ENCODE assay signal across 8 mouse cellular contexts in the genomic region with DNA sequence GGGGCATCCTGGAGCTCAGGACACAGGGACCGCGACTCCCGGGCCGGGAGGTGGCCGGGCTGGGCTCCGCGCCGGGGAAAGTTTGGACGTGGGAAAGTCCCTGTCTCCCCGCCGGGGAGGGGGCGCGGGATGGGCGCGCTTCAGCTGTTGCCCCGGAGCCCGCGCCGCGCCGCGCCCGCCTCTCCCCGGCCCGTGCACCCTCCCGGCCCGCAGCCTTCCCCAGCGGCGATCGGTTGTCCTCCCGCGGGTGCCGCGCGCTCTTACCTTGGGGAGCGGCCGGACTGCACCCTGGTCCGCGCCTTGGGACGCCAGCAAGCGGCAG. TPM values are rescaled to one million over a fixed set of nuclear protein-coding genes. Genes with fewer than 3 reads are reported as not detected.
DNase-seq lines count a peak whose midpoint lies in the region; ATAC-seq and TF ChIP-seq lines count a peak whose summit lies in the region.

No protein-coding gene starts in this region.

- TF ChIP-seq CTCF in small intestine, adult 2 months (IDR thresholded peaks at IDR 0.05; ENCODE audit: extremely low read depth, insufficient read length, insufficient replicate concordance, low read depth, low read length): no peak

- peak overlapping the region; percentile 96 for H3K4me2 ChIP-seq in neural tube, embryonic 11.5 days (ENCODE audit: low read depth)
- peak overlapping the region; percentile 95 for H3K4me2 ChIP-seq in limb, embryonic 11.5 days (ENCODE audit: low read depth, severe bottlenecking)

- peaks cover 14% of the 10 kb centered on the region for H3K4me1 ChIP-seq in neural tube, embryonic 11.5 days (ENCODE audit: control insufficient read depth, insufficient read depth, low read length)
- H3K4me1 ChIP-seq in limb, embryonic 11.5 days (ENCODE audit: control insufficient read depth, insufficient read depth, low read length): peaks cover 11% of the 10 kb centered on the region
- H3K4me1 ChIP-seq in small intestine, adult 2 months (ENCODE audit: control insufficient read depth, insufficient read depth, insufficient read length, low read length): peaks cover 2% of the 10 kb centered on the region

- peak overlapping the region; percentile 57 for H3K4me3 ChIP-seq in neural tube, embryonic 11.5 days (ENCODE audit: low read depth, low read length)
- peak overlapping the region; percentile 50 for H3K4me3 ChIP-seq in limb, embryonic 11.5 days (ENCODE audit: low read depth, low read length)
- H3K4me3 ChIP-seq in small intestine, adult 2 months (ENCODE audit: low read depth, low read length): peak overlapping the region; percentile 46

- no peaks in the 10 kb centered on the region for H3K9me3 ChIP-seq in neural tube, embryonic 11.5 days (ENCODE audit: control insufficient read depth, low read length)
- H3K9me3 ChIP-seq in limb, embryonic 11.5 days (ENCODE audit: control insufficient read depth, low read length): no peaks in the 10 kb centered on the region

- ATAC-seq in cerebellum, adult (ENCODE audit: insufficient number of reproducible peaks, low FRiP score, low TSS enrichment): peak; percentile 32; the same call in 1 of the 2 replicates
- ATAC-seq in neural tube, embryonic 11.5 days (ENCODE audit: insufficient read depth, low FRiP score, low TSS enrichment): no peak; the same call in 1 of the 2 replicates
- no peak for ATAC-seq in limb, embryonic 11.5 days (ENCODE audit: insufficient number of reproducible peaks, low FRiP score, low TSS enrichment, low read depth)
- ATAC-seq in CD4-positive, CD25-positive, alpha-beta regulatory T cell, adult 4 months: no peak

- H3K9ac ChIP-seq in neural tube, embryonic 11.5 days (ENCODE audit: low read length): peak overlapping the region; percentile 67
- peak overlapping the region; percentile 48 for H3K9ac ChIP-seq in limb, embryonic 11.5 days (ENCODE audit: low read length)

- DNase-seq in cerebellum, adult 11-12 months: no peak
- DNase-seq in neural tube, embryonic 11.5 days (ENCODE audit: low spot score): no peak
- no peak for DNase-seq in neural tube, embryonic 10.5 days (ENCODE audit: extremely low spot score, low spot score)
- no peak for DNase-seq in limb, embryonic 11.5 days (ENCODE audit: low spot score)
- no peak for DNase-seq in left cerebral cortex, adult 8-10 months (ENCODE audit: low spot score in 2 of 2)

- peaks cover 88% of the 10 kb centered on the region for H3K27me3 ChIP-seq in neural tube, embryonic 11.5 days (ENCODE audit: control insufficient read depth, insufficient read depth, low read length)
- peaks cover 95% of the 10 kb centered on the region for H3K27me3 ChIP-seq in limb, embryonic 11.5 days (ENCODE audit: control insufficient read depth, insufficient read depth, low read length)
- H3K27me3 ChIP-seq in small intestine, adult 2 months (ENCODE audit: control insufficient read depth, insufficient read depth, low read length): peaks cover 58% of the 10 kb centered on the region

- 0% methylated on average over 34 of the region's 41 CpGs for WGBS in neural tube, embryonic 11.5 days
- 1% methylated on average over 40 of the region's 41 CpGs for WGBS in limb, embryonic 11.5 days
- WGBS in small intestine, adult 2 months: 1% methylated on average over 41 of the region's 41 CpGs

- no peaks in the 10 kb centered on the region for H3K36me3 ChIP-seq in neural tube, embryonic 11.5 days (ENCODE audit: control insufficient read depth, insufficient read depth, low read length)
- H3K36me3 ChIP-seq in limb, embryonic 11.5 days (ENCODE audit: control insufficient read depth, insufficient read depth, low read length): no peaks in the 10 kb centered on the region
- no peaks in the 10 kb centered on the region for H3K36me3 ChIP-seq in small intestine, adult 2 months (ENCODE audit: control insufficient read depth, insufficient read depth, low read length)

- 0 out of 2 replicates have a peak overlapping the region, but pooled peaks have one; percentile 60 for H3K27ac ChIP-seq in neural tube, embryonic 11.5 days (ENCODE audit: low read depth, low read length)
- H3K27ac ChIP-seq in limb, embryonic 11.5 days (replicated peaks; ENCODE audit: low read depth, low read length): no peak overlapping the region
- no peak overlapping the region for H3K27ac ChIP-seq in small intestine, adult 2 months (ENCODE audit: insufficient read depth, low read depth, low read length)

- TF ChIP-seq POLR2A in small intestine, adult 2 months (IDR thresholded peaks at IDR 0.05; ENCODE audit: low read depth, low read length): no peak

RNA-seq across cellular contexts. Expression of a gene that starts 0.4 kb away (rescaled TPM):
- 3.1 and 3.4 TPM in 2 replicates for polyA plus RNA-seq in neural tube, embryonic 11.5 days (2014; fragmentation: Nextera tagmentation; extraction: Ambion mirVana)
- polyA plus RNA-seq in limb, embryonic 11.5 days (2014; fragmentation: Nextera tagmentation; extraction: Ambion mirVana): 1.1 TPM in 2 replicates
- 0.08 and 0.42 TPM in 2 replicates for polyA plus RNA-seq in small intestine, adult 2 months (2012; rRNA removed)
- 10 to 100 TPM; 43.7 to 47.2 (median 44.4) TPM for total RNA-seq in left cerebral cortex, adult 8-10 months (2022)
- not detected for polyA plus RNA-seq in CD4-positive, CD25-positive, alpha-beta regulatory T cell, adult 4 months (2017; shearing (Covaris generic))

RNA-seq across cellular contexts. Expression of a gene that starts 53.4 kb away (rescaled TPM):
- 47.3 and 48.2 TPM in 2 replicates for polyA plus RNA-seq in neural tube, embryonic 11.5 days (2014; fragmentation: Nextera tagmentation; extraction: Ambion mirVana)
- polyA plus RNA-seq in limb, embryonic 11.5 days (2014; fragmentation: Nextera tagmentation; extraction: Ambion mirVana): 41.5 and 41.9 TPM in 2 replicates
- polyA plus RNA-seq in small intestine, adult 2 months (2012; rRNA removed): 103 and 171 TPM in 2 replicates
- 10 to 100 TPM; 57.0 to 58.1 (median 57.6) TPM for total RNA-seq in left cerebral cortex, adult 8-10 months (2022)
- polyA plus RNA-seq in CD4-positive, CD25-positive, alpha-beta regulatory T cell, adult 4 months (2017; shearing (Covaris generic)): 10 to 100 TPM; 39.2 to 59.8 TPM
